Comparison of ENCODE assay signal across 14 mouse cellular contexts in the genomic region with DNA sequence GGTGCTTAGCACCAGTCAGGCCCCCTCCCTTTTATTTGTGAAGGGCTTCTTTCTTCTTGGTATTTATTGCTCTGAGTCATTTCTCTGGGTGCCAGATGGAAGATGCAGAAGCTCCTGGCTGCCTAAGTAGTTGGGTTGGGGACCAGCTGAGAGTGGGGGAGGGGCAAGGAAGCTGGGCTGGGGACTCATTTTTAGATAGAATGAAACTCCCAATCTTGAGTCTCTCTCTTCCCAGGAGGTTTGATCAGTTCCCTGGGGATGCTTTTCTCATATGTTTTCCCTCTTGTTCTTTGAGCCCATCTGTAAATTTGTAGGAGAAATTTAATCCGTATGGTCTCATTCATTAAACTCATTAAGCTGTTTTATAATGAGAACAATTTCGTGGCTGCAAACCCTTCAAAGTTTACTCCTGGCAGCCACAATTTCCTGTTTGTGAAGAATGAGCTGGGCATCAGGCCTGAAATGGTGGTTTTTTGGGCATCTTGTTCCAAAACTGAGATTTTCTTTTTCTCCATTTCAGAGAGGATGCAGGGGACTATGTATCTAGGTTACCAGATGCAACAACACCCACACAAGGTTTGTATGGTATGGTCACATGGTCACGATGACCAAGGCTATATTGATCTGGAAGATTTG.
DNase-seq lines count a peak whose midpoint lies in the region; ATAC-seq lines count a peak whose summit lies in the region.
"Had no signal": no experiment of that assay in that cellular context is flagged by ENCODE, and none has a peak within 500 bp of the region (broad histone marks: within the 10 kb centered on the region; RNA-seq: fewer than 3 reads in every experiment).

No protein-coding gene starts in this region.

- H3K4me1 ChIP-seq in forebrain, embryonic 13.5 days, result no peaks in the 10 kb centered on the region
- no peaks in the 10 kb centered on the region for H3K4me1 ChIP-seq in forebrain, embryonic 11.5 days (replicated peaks; ENCODE audit: control insufficient read depth, insufficient read depth, low read length)
- peaks cover 11% of the 10 kb centered on the region for H3K4me1 ChIP-seq in kidney, embryonic 16.5 days (ENCODE audit: insufficient read depth, low read length)
- H3K4me1 ChIP-seq: megakaryocyte, embryonic 14.5 days had no signal

- no peak overlapping the region for H3K9ac ChIP-seq in forebrain, embryonic 13.5 days
- no peak overlapping the region for H3K9ac ChIP-seq in forebrain, embryonic 11.5 days (ENCODE audit: low read length)
- no peak overlapping the region for H3K9ac ChIP-seq in kidney, embryonic 16.5 days (replicated peaks; ENCODE audit: low read length)

- no peak overlapping the region for H3K27ac ChIP-seq in forebrain, embryonic 13.5 days
- no peak overlapping the region for H3K27ac ChIP-seq in forebrain, embryonic 11.5 days (ENCODE audit: low read depth, low read length)
- no peak overlapping the region for H3K27ac ChIP-seq in kidney, embryonic 16.5 days (ENCODE audit: low read length)
- H3K27ac ChIP-seq: hindbrain, embryonic 10.5 days had no signal

- no peak overlapping the region for H3K4me3 ChIP-seq in forebrain, embryonic 13.5 days
- no peak overlapping the region for H3K4me3 ChIP-seq in forebrain, embryonic 11.5 days (ENCODE audit: low read depth, low read length)
- H3K4me3 ChIP-seq in kidney, embryonic 16.5 days (ENCODE audit: low read length), result no peak overlapping the region
- H3K4me3 ChIP-seq: hindbrain, embryonic 10.5 days; megakaryocyte, embryonic 14.5 days had no signal

- no peaks in the 10 kb centered on the region for H3K27me3 ChIP-seq in forebrain, embryonic 13.5 days
- H3K27me3 ChIP-seq in forebrain, embryonic 11.5 days (ENCODE audit: control insufficient read depth, insufficient read depth, low read length), result no peaks in the 10 kb centered on the region
- no peaks in the 10 kb centered on the region for H3K27me3 ChIP-seq in kidney, embryonic 16.5 days (ENCODE audit: insufficient read depth, low read length)
- H3K27me3 ChIP-seq: megakaryocyte, embryonic 14.5 days had no signal

- no peak for DNase-seq in forebrain, embryonic 11.5 days (ENCODE audit: low spot score)
- peak; percentile 64 for DNase-seq in Muller cell, postnatal 12 days (ENCODE audit: inconsistent ontology term)
- DNase-seq in layer of hippocampus, adult 18-20 months (ENCODE audit: low spot score in 2 of 2), result peak; percentile 63 to 71
- peak; percentile 23 for DNase-seq in left cerebral cortex, postnatal 4 days
- DNase-seq in lung, adult 18-20 months, result no peak
- no peak for DNase-seq in adrenal gland, postnatal 4 days (ENCODE audit: low spot score in 2 of 2)
- DNase-seq: adrenal gland, adult 8-10 months; cerebellum, adult 11 months; kidney, adult 2 months; thymus, postnatal 14 days had no signal

- ATAC-seq in forebrain, embryonic 13.5 days, result peak; percentile 21; the same call in 1 of the 2 replicates
- no peak for ATAC-seq in forebrain, embryonic 11.5 days (replicated peaks; ENCODE audit: low FRiP score)
- no peak for ATAC-seq in kidney, embryonic 16.5 days (ENCODE audit: low FRiP score, low TSS enrichment)

- no peaks in the 10 kb centered on the region for H3K36me3 ChIP-seq in forebrain, embryonic 13.5 days (ENCODE audit: poor library complexity, severe bottlenecking)
- H3K36me3 ChIP-seq in forebrain, embryonic 11.5 days (ENCODE audit: control insufficient read depth, insufficient read depth, low read length), result no peaks in the 10 kb centered on the region
- no peaks in the 10 kb centered on the region for H3K36me3 ChIP-seq in kidney, embryonic 16.5 days (ENCODE audit: insufficient read depth, low read length)
- H3K36me3 ChIP-seq: hindbrain, embryonic 10.5 days had no signal

- WGBS in forebrain, embryonic 13.5 days, result 54% methylated on average over 3 of the region's 3 CpGs
- WGBS in forebrain, embryonic 11.5 days, result 71% methylated on average over 3 of the region's 3 CpGs
- WGBS in kidney, embryonic 16.5 days, result 55% methylated on average over 3 of the region's 3 CpGs

- intact Hi-C loops in left cerebral cortex, postnatal 4 days (cut with DNase I), result no loop called here

- no peak overlapping the region for H3K4me2 ChIP-seq in forebrain, embryonic 13.5 days
- H3K4me2 ChIP-seq in forebrain, embryonic 11.5 days (ENCODE audit: low read depth, low read length, severe bottlenecking), result no peak overlapping the region
- no peak overlapping the region for H3K4me2 ChIP-seq in kidney, embryonic 16.5 days (replicated peaks; ENCODE audit: low read depth, low read length)

- no peaks in the 10 kb centered on the region for H3K9me3 ChIP-seq in forebrain, embryonic 13.5 days (replicated peaks)
- no peaks in the 10 kb centered on the region for H3K9me3 ChIP-seq in forebrain, embryonic 11.5 days (ENCODE audit: control insufficient read depth, low read length)
- H3K9me3 ChIP-seq in kidney, embryonic 16.5 days (ENCODE audit: low read length), result peaks cover 3% of the 10 kb centered on the region; the same call in 1 of the 2 replicates
- H3K9me3 ChIP-seq: megakaryocyte, embryonic 14.5 days had no signal

Comparison
In these comparisons a context has a peak if more than half of its experiments do, and no peak if none do; other contexts are left out.
1. DNase-seq: peak in Muller cell, postnatal 12 days (single experiment), layer of hippocampus, adult 18-20 months (2 of 2) and left cerebral cortex, postnatal 4 days (single experiment); none in forebrain, embryonic 11.5 days (single experiment), lung, adult 18-20 months (0 of 2) and adrenal gland, postnatal 4 days (0 of 2).